Mouse (Mus musculus) gonadal fat pad, adult 2 months (tissue): ENCODE measurements around the gene Vmn1r214. TPM values are rescaled to one million over a fixed set of nuclear protein-coding genes. Genes with fewer than 3 reads are reported as not detected.

Experiments
- DNase-seq: peaks from one replicate; pipeline ENCODE4 v3.0.0-alpha.2; 2012; ENCODE audit warnings: low read depth
- polyA plus RNA-seq: library from polyadenylated mRNA; depleted of rRNA; stranded (reverse); fragments of >200 nt; gene quantifications from 2 replicates; pipeline ENCODE4 v1.2.3, GENCODE M21; 2012; rRNA removed

Gene Vmn1r214
- polyA plus RNA-seq: not detected in 2 replicates

- no peak for DNase-seq
Observed at GRCm38 (mm10) chr13:23030118-23030517, at the start of gene Vmn1r214. TSS of gene Vmn1r214 (plus strand) at chr13:23030418.

- no peak for DNase-seq
Observed at GRCm38 (mm10) chr13:22990214-22990891, 39.9 kb upstream of the Vmn1r214 start.

- DNase-seq: no peak
Observed at GRCm38 (mm10) chr13:22992178-22992700, 38.0 kb upstream of the Vmn1r214 start.

GRCm38 (mm10) chr13:22992721-22993120, 37.5 kb upstream of the Vmn1r214 start:
- no peak for DNase-seq

GRCm38 (mm10) chr13:23007356-23007755, 22.9 kb upstream of the Vmn1r214 start, which contains the start of gene Vmn1r213:
TSS of gene Vmn1r213 (plus strand) at chr13:23007656.
- no peak for DNase-seq

- DNase-seq: no peak
Observed at GRCm38 (mm10) chr13:23018158-23018557, 12.1 kb upstream of the Vmn1r214 start.

- no peak for DNase-seq
Observed at GRCm38 (mm10) chr13:23024812-23025211, 5.4 kb upstream of the Vmn1r214 start.

- DNase-seq: no peak
Observed at GRCm38 (mm10) chr13:23057778-23058177, 27.6 kb downstream of the Vmn1r214 start.

GRCm38 (mm10) chr13:23067725-23068124, 37.5 kb downstream of the Vmn1r214 start, which contains the start of gene Vmn1r215:
TSS of gene Vmn1r215 (plus strand) at chr13:23068025.
- DNase-seq: no peak

GRCm38 (mm10) chr13:23069312-23069711, 39.1 kb downstream of the Vmn1r214 start:
- no peak for DNase-seq

Other genes with a start within 250 kb of the Vmn1r214 start
- not detected in 2 replicates for gene Vmn1r209, start 220.7 kb upstream of the Vmn1r214 start, polyA plus RNA-seq
- not detected in 2 replicates for gene Vmn1r210, start 199.1 kb upstream of the Vmn1r214 start, polyA plus RNA-seq
- not detected in 2 replicates for gene Vmn1r211, start 172.9 kb upstream of the Vmn1r214 start, polyA plus RNA-seq
- not detected in 2 replicates for gene Vmn1r212, start 146.2 kb upstream of the Vmn1r214 start, polyA plus RNA-seq
- not detected in 2 replicates for gene Vmn1r213, start 22.8 kb upstream of the Vmn1r214 start, polyA plus RNA-seq
- gene Vmn1r215, start 37.6 kb downstream of the Vmn1r214 start, polyA plus RNA-seq: not detected in 2 replicates
- not detected in 2 replicates for gene Vmn1r217, start 87.8 kb downstream of the Vmn1r214 start, polyA plus RNA-seq
- not detected in 2 replicates for gene Vmn1r218, start 102.7 kb downstream of the Vmn1r214 start, polyA plus RNA-seq
- not detected in 2 replicates for gene Vmn1r219, start 128.9 kb downstream of the Vmn1r214 start, polyA plus RNA-seq
- not detected in 2 replicates for gene Vmn1r220, start 157.6 kb downstream of the Vmn1r214 start, polyA plus RNA-seq
- not detected in 2 replicates for gene Vmn1r221, start 183.7 kb downstream of the Vmn1r214 start, polyA plus RNA-seq
- not detected in 2 replicates for gene Vmn1r222, start 205.5 kb downstream of the Vmn1r214 start, polyA plus RNA-seq
- gene Vmn1r223, start 216.7 kb downstream of the Vmn1r214 start, polyA plus RNA-seq: not detected in 2 replicates